Mouse (Mus musculus) G1E (cell line): ENCODE results near the gene Rel. TPM values are rescaled to one million over a fixed set of nuclear protein-coding genes. Genes with fewer than 3 reads are reported as not detected.

Experiments used
- ATAC-seq: 2 replicates; pipeline ENCODE4 v1.8.0; 2016; ENCODE audit warnings: mild to moderate bottlenecking; ENCODE audit not compliant: insufficient number of reproducible peaks, poor library complexity, low FRiP score, severe bottlenecking; ENCODE audit errors: extremely low read depth
- DNase-seq: peaks from one replicate; pipeline ENCODE4 v3.0.0; 2012; ENCODE audit warnings: low spot score
- H3K27me3 ChIP-seq: 2 replicates; pipeline ENCODE4 v1.6.1; 2012; ENCODE audit warnings: mild to moderate bottlenecking, low read length, inconsistent platforms; ENCODE audit not compliant: insufficient read depth
- H3K36me3 ChIP-seq: replicated peaks from 2 replicates; pipeline ENCODE3; 2012; ENCODE audit warnings: mild to moderate bottlenecking, inconsistent platforms
- H3K4me1 ChIP-seq: 2 replicates; pipeline ENCODE4 v1.6.1; 2012; ENCODE audit warnings: low read depth, low read length, inconsistent platforms, mixed read lengths; ENCODE audit not compliant: insufficient read depth
- H3K4me3 ChIP-seq: 2 replicates; pipeline ENCODE4 v1.5.1; 2012; ENCODE audit warnings: low read depth, mild to moderate bottlenecking, inconsistent platforms, low read length, moderate library complexity, mixed read lengths
- H3K9me3 ChIP-seq: replicated peaks from 2 replicates; pipeline ENCODE4 v1.6.1; 2012; ENCODE audit warnings: inconsistent platforms
- CTCF ChIP-seq: IDR thresholded peaks from 2 replicates; pipeline ENCODE4 v1.5.1; 2012; ENCODE audit warnings: low read depth, low read length, inconsistent platforms, mixed read lengths
- GATA1 ChIP-seq: IDR thresholded peaks from 2 replicates; pipeline ENCODE4 v1.6.1; 2012; ENCODE audit warnings: borderline replicate concordance, low read length, inconsistent platforms, mixed read lengths
- GATA2 ChIP-seq: IDR thresholded peaks from 2 replicates; pipeline ENCODE4 v1.6.1; 2012; ENCODE audit warnings: low read depth, low read length, inconsistent platforms, borderline replicate concordance
- POLR2AphosphoS5 ChIP-seq: IDR thresholded peaks from 2 replicates; pipeline ENCODE4 v1.6.1; 2012; ENCODE audit warnings: low read depth, low read length, inconsistent platforms; ENCODE audit not compliant: insufficient replicate concordance
- TAL1 ChIP-seq: conservative IDR thresholded peaks from 2 replicates; pipeline ENCODE4 v1.6.1; 2012; ENCODE audit warnings: low read depth, low read length, inconsistent platforms, mixed read lengths
- polyA plus RNA-seq: library from polyadenylated mRNA; stranded (reverse); fragments of >175 nt; gene quantifications from 2 replicates; pipeline ENCODE4 v1.2.3, GENCODE M21; 2012
- total RNA-seq, 2 experiments: library from RNA; stranded (forward) in 1 of 2; stranded (reverse) in 1 of 2; fragments of 200-1000 nt in 1 of 2; fragments of >200 nt in 1 of 2; fragmentation: Nextera tagmentation in 1 of 2; gene quantifications; 2 replicates each; pipeline ENCODE4 v1.2.3; 2014 to 2017

Gene Rel
- total RNA-seq (2014; fragmentation: Nextera tagmentation) (18.0 and 20.5 TPM in 2 replicates), total RNA-seq (2017) (5.8 and 7.4 TPM in 2 replicates), polyA plus RNA-seq (0.52 and 0.60 TPM in 2 replicates)

- ATAC-seq (peak; percentile 50), DNase-seq (peak; percentile 74)
- Histone ChIP-seq H3K4me3 (peak within 1 kb of the TSS; percentile 88), H3K4me1 (peaks cover 20% of the 10 kb centered on the region), H3K9me3 (peaks cover 4% of the 10 kb centered on the region), H3K36me3 (no peaks in the 10 kb centered on the region), H3K27me3 (peaks cover 6% of the 10 kb centered on the region; the same call in 1 of the 2 replicates)
- TF ChIP-seq GATA1 (no peak), CTCF (no peak), POLR2AphosphoS5 (no peak), TAL1 (no peak)
Measured at GRCm38 (mm10) chr11:23770760-23771506, at the start of gene Rel. Gene Rel, minus strand, starts transcription at chr11:23770970.

- 0 out of 2 replicates have a peak, but pooled peaks have one; percentile 8 for ATAC-seq
- H3K36me3 ChIP-seq: no peaks in the 10 kb centered on the region
- no peak overlapping the region for H3K4me3 ChIP-seq
- peaks cover 4% of the 10 kb centered on the region; the same call in 1 of the 2 replicates for H3K4me1 ChIP-seq
- H3K9me3 ChIP-seq: no peaks in the 10 kb centered on the region
- DNase-seq: no peak
- no peak for TF ChIP-seq GATA1
- TF ChIP-seq POLR2AphosphoS5: no peak
- TF ChIP-seq GATA2: no peak
- TF ChIP-seq CTCF: no peak
- TF ChIP-seq TAL1: no peak
- H3K27me3 ChIP-seq: no peaks in the 10 kb centered on the region
Measured at GRCm38 (mm10) chr11:23818745-23819144, 48.0 kb upstream of the Rel start.

- Histone ChIP-seq H3K36me3 (no peaks in the 10 kb centered on the region), H3K9me3 (no peaks in the 10 kb centered on the region), H3K4me3 (no peak overlapping the region), H3K27me3 (peaks cover 21% of the 10 kb centered on the region; the same call in 1 of the 2 replicates), H3K4me1 (peaks cover 2% of the 10 kb centered on the region; the same call in 1 of the 2 replicates)
- no peak for TF ChIP-seq CTCF
- no peak for TF ChIP-seq GATA1
- no peak for DNase-seq
- ATAC-seq: no peak
Measured at GRCm38 (mm10) chr11:23810741-23811140, 40.0 kb upstream of the Rel start.

GRCm38 (mm10) chr11:23805716-23806115 is 34.9 kb upstream of the Rel start:
- H3K4me3 ChIP-seq: no peak overlapping the region
- H3K27me3 ChIP-seq: peaks cover 26% of the 10 kb centered on the region
- no peak for DNase-seq
- H3K36me3 ChIP-seq: no peaks in the 10 kb centered on the region
- ATAC-seq: no peak
- H3K9me3 ChIP-seq: no peaks in the 10 kb centered on the region
- peaks cover 3% of the 10 kb centered on the region; the same call in 1 of the 2 replicates for H3K4me1 ChIP-seq
- TF ChIP-seq GATA2: no peak
- TF ChIP-seq TAL1: no peak
- TF ChIP-seq CTCF: no peak
- no peak for TF ChIP-seq GATA1
- no peak for TF ChIP-seq POLR2AphosphoS5

- DNase-seq: no peak
- no peak overlapping the region for H3K4me3 ChIP-seq
Measured at GRCm38 (mm10) chr11:23803136-23803535, 32.4 kb upstream of the Rel start.

GRCm38 (mm10) chr11:23802256-23802655 is 31.5 kb upstream of the Rel start:
- Histone ChIP-seq H3K9me3 (no peaks in the 10 kb centered on the region), H3K4me1 (peaks cover 3% of the 10 kb centered on the region; the same call in 1 of the 2 replicates), H3K27me3 (peaks cover 14% of the 10 kb centered on the region), H3K4me3 (no peak overlapping the region), H3K36me3 (no peaks in the 10 kb centered on the region)
- no peak for TF ChIP-seq POLR2AphosphoS5
- no peak for TF ChIP-seq GATA1
- TF ChIP-seq CTCF: no peak
- TF ChIP-seq GATA2: no peak
- no peak for TF ChIP-seq TAL1
- DNase-seq (no peak), ATAC-seq (no peak)

More at GRCm38 (mm10) chr11:23803136-23803535, 32.4 kb upstream of the Rel start:
- H3K4me1 ChIP-seq: peaks cover 3% of the 10 kb centered on the region; the same call in 1 of the 2 replicates
- no peak for ATAC-seq
- no peaks in the 10 kb centered on the region for H3K36me3 ChIP-seq
- H3K27me3 ChIP-seq: peaks cover 14% of the 10 kb centered on the region
- no peak for TF ChIP-seq POLR2AphosphoS5
- no peak for TF ChIP-seq CTCF
- no peak for TF ChIP-seq GATA2
- TF ChIP-seq TAL1: no peak
- no peak for TF ChIP-seq GATA1
- no peaks in the 10 kb centered on the region for H3K9me3 ChIP-seq
